Mouse (Mus musculus) kidney, postnatal 0 days (tissue): ENCODE measurements around the gene Mast4. TPM values are rescaled to one million over a fixed set of nuclear protein-coding genes. Genes with fewer than 3 reads are reported as not detected.

Source experiments
- ATAC-seq: fragments of 200-750 bp; cut with Nextera tagmentation; replicated peaks from 2 replicates; pipeline ENCODE4 v1.8.0; 2017; ENCODE audit warnings: low read depth, moderate number of reproducible peaks, moderate TSS enrichment, moderate library complexity; ENCODE audit not compliant: low FRiP score
- DNase-seq: peaks from one replicate; pipeline ENCODE4 v3.0.0-alpha.2; 2016; ENCODE audit warnings: low spot score
- H3K27ac ChIP-seq: fragments of 300-500 bp; sonication (generic); 2 replicates; pipeline ENCODE4 v1.5.1; 2014; ENCODE audit warnings: mild to moderate bottlenecking
- H3K27me3 ChIP-seq: fragments of 300-500 bp; sonication (generic); 2 replicates; pipeline ENCODE4 v1.6.1; 2014; ENCODE audit warnings: low read length, mixed read lengths; ENCODE audit not compliant: insufficient read depth
- H3K36me3 ChIP-seq: fragments of 300-500 bp; sonication (generic); 2 replicates; pipeline ENCODE4 v1.6.1; 2014; ENCODE audit warnings: low read length, mixed read lengths; ENCODE audit not compliant: insufficient read depth
- H3K4me1 ChIP-seq: fragments of 300-500 bp; sonication (generic); replicated peaks from 2 replicates; pipeline ENCODE4 v1.6.1; 2014; ENCODE audit warnings: antibody characterized with exemption, low read length, mixed read lengths; ENCODE audit not compliant: insufficient read depth
- H3K4me2 ChIP-seq: fragments of 300-500 bp; sonication (generic); 2 replicates; pipeline ENCODE4 v1.6.1; 2014; ENCODE audit warnings: mild to moderate bottlenecking, low read length, moderate library complexity, mixed read lengths
- H3K4me3 ChIP-seq: fragments of 300-500 bp; sonication (generic); replicated peaks from 2 replicates; pipeline ENCODE4 v1.5.1; 2014; ENCODE audit warnings: low read depth, low read length
- H3K9ac ChIP-seq: fragments of 300-500 bp; sonication (generic); 2 replicates; pipeline ENCODE4 v1.6.1; 2014; ENCODE audit warnings: low read depth, low read length
- H3K9me3 ChIP-seq: fragments of 300-500 bp; sonication (generic); replicated peaks from 2 replicates; pipeline ENCODE4 v1.6.1; 2016; ENCODE audit warnings: low read length, inconsistent platforms, mixed read lengths
- CTCF ChIP-seq: IDR thresholded peaks from 2 replicates; pipeline ENCODE4 v1.5.1; 2016; ENCODE audit warnings: antibody characterized with exemption, low read depth, mild to moderate bottlenecking, moderate library complexity
- WGBS: fragments of 180-500 bp; shearing (Covaris S2); extraction: QIAGEN DNeasy Blood & Tissue Kit; methylation state at CpG from one replicate; pipeline ENCODE4 v1.1.7; 2014; 5-methylcytosine and 5-hydroxymethylcytosine counted together
- polyA plus RNA-seq: library from polyadenylated mRNA; unstranded; fragments of >200 nt; fragmentation: Nextera tagmentation; extraction: Ambion mirVana; gene quantifications from 2 replicates; pipeline ENCODE4 v1.2.1, GENCODE M21; 2015

Mast4 gene
- polyA plus RNA-seq, 1 experiment from 2014 or later, result 10.6 TPM

DNA sequence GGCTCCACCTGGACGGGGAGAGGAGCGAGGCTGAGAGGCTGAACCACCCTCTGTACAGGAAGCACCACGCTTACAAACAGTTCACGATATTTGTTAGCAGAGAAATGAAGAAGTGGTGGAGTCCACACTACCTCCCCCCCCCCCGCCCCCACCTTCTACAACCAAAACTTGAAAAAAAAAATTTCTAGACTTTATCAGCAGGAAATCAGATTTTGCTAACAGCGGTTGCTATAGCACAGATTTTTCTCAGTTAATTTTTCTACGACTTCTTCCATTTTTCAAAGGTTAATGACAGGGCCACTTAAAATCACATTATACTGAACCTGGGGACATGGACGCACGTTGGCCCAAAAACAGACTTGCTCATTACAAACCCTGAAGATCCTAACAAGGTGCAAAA, 572.9 kb downstream of the Mast4 start:
- H3K36me3 ChIP-seq, result peaks cover 23% of the 10 kb centered on the region
- DNase-seq, result no peak
- H3K9ac ChIP-seq, result no peak overlapping the region
- H3K4me2 ChIP-seq, result no peak overlapping the region
- no peaks in the 10 kb centered on the region for H3K27me3 ChIP-seq
- ATAC-seq, result no peak
- H3K4me1 ChIP-seq, result no peaks in the 10 kb centered on the region
- 71% methylated on average over 9 of the region's 9 CpGs for WGBS
- H3K9me3 ChIP-seq, result no peaks in the 10 kb centered on the region
- H3K27ac ChIP-seq, result no peak overlapping the region
- H3K4me3 ChIP-seq, result no peak overlapping the region
- no peak for TF ChIP-seq CTCF

DNA sequence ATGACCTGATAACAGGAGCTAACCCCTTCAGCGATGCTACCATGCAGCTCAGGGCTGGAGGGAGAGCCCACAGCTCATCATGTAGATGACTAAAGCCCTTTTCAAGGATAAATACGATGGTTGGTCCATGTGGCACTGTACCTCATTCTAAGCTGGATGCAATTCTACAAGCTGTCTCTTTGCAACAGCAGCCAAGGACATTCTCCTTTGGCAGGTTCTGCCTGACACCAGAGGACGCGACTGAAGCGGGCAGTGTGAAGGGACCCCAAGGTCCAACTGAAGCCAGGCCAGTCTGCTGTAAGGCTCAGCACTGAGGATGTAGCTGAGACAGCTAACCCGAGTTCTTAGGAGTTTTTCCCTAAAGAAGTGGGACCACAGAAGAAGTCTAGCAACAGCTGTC, 576.3 kb downstream of the Mast4 start:
- no peak overlapping the region for H3K4me3 ChIP-seq
- TF ChIP-seq CTCF, result no peak
- 94% methylated on average over 6 of the region's 6 CpGs for WGBS
- H3K9ac ChIP-seq, result no peak overlapping the region
- no peaks in the 10 kb centered on the region for H3K4me1 ChIP-seq
- ATAC-seq, result no peak
- DNase-seq, result no peak
- H3K27me3 ChIP-seq, result no peaks in the 10 kb centered on the region
- H3K9me3 ChIP-seq, result no peaks in the 10 kb centered on the region
- H3K36me3 ChIP-seq, result peaks cover 18% of the 10 kb centered on the region
- no peak overlapping the region for H3K27ac ChIP-seq
- no peak overlapping the region for H3K4me2 ChIP-seq

GRCm38 (mm10) chr13:102756071-102756470, 578.2 kb downstream of the Mast4 start:
- Histone ChIP-seq H3K27ac (no peak overlapping the region), H3K4me2 (no peak overlapping the region), H3K9me3 (no peaks in the 10 kb centered on the region), H3K27me3 (no peaks in the 10 kb centered on the region), H3K36me3 (peaks cover 20% of the 10 kb centered on the region), H3K4me3 (no peak overlapping the region), H3K9ac (no peak overlapping the region), H3K4me1 (no peaks in the 10 kb centered on the region)
- DNase-seq (no peak), ATAC-seq (no peak)
- 73% methylated on average over 8 of the region's 8 CpGs for WGBS
- no peak for TF ChIP-seq CTCF

DNA sequence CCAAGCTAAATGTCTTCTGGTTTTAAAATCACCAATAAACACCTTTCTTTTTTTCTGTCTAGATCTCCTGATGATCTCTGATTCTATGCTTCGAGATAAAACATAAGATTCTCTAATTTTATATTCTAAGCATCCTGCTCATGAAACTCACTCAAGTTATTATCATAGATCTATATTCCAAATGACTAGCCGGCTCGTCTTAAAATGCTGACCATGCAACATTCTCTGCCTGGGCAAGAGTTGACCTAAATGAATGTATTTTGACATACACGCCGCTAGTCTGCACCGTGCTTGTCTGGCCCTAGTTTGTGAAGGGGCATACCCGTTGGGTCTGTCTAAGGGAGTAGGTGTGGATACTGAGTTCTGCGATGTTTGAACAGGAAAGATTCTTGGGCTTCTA, 579.2 kb downstream of the Mast4 start:
- WGBS, result 91% methylated on average over 8 of the region's 8 CpGs

DNA sequence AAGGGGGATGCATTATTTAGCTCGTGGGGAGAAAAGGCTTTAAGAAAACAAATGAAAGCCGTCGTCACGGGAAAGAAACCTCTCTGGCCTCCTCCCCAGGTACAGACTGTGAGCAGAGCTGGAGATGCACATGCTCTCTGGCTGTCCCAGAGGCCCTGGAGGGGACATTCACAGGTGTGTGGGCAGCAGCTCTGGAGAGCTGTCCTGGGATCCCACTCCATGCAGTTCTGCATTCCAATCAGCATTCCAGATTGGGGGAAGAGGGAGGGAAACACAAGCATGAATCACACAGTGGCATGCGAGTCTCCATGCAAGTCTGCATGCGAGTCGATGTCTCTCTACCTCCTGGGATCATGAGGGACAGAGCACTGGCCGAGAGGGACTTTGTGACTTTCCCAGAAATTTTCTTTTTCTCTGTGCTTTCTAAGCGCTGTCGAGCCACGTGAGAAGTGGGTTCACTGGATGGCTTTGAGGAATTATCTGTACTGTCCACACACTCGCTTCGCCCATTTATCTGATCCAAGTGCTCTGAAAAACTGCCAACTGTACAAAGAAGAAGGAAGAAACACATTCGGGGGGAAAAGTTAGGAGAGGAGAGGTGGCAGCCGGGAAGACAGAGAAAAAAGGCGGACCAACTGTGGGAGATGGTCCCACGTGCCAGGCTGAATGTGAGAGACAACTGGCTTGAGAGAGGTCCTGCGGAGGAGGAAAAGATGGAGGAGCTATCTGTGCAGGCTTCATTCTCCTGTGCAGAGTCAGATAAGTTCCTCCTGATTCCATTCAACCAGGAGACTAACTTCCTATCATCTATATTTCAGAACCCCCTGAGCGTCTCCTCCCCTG, 580.4 kb downstream of the Mast4 start:
- peaks cover 29% of the 10 kb centered on the region for H3K36me3 ChIP-seq
- WGBS, result 75% methylated on average over 19 of the region's 19 CpGs
- no peak overlapping the region for H3K4me2 ChIP-seq
- ATAC-seq, result no peak
- H3K9me3 ChIP-seq, result no peaks in the 10 kb centered on the region
- no peak for DNase-seq
- H3K27ac ChIP-seq, result no peak overlapping the region
- no peak overlapping the region for H3K9ac ChIP-seq
- TF ChIP-seq CTCF, result no peak
- H3K4me1 ChIP-seq, result no peaks in the 10 kb centered on the region
- no peaks in the 10 kb centered on the region for H3K27me3 ChIP-seq
- no peak overlapping the region for H3K4me3 ChIP-seq

More for the DNA sequence above, 579.2 kb downstream of the Mast4 start:
- Histone ChIP-seq H3K9ac (no peak overlapping the region), H3K36me3 (peaks cover 29% of the 10 kb centered on the region), H3K4me3 (no peak overlapping the region), H3K27ac (no peak overlapping the region), H3K27me3 (no peaks in the 10 kb centered on the region), H3K9me3 (no peaks in the 10 kb centered on the region), H3K4me2 (no peak overlapping the region), H3K4me1 (no peaks in the 10 kb centered on the region)
- no peak for DNase-seq
- ATAC-seq, result no peak
- no peak for TF ChIP-seq CTCF

GRCm38 (mm10) chr13:102749891-102750290, 584.4 kb downstream of the Mast4 start:
- no peak for ATAC-seq
- no peak overlapping the region for H3K27ac ChIP-seq
- H3K4me2 ChIP-seq, result no peak overlapping the region
- H3K36me3 ChIP-seq, result peaks cover 13% of the 10 kb centered on the region; the same call in 1 of the 2 replicates
- no peaks in the 10 kb centered on the region for H3K27me3 ChIP-seq
- H3K9me3 ChIP-seq, result no peaks in the 10 kb centered on the region
- TF ChIP-seq CTCF, result no peak
- DNase-seq, result no peak
- H3K4me1 ChIP-seq, result no peaks in the 10 kb centered on the region
- no peak overlapping the region for H3K4me3 ChIP-seq
- no peak overlapping the region for H3K9ac ChIP-seq
- 91% methylated on average over 10 of the region's 10 CpGs for WGBS
